ENCODE assay signal across 8 mouse cellular contexts in genomic region chr6:128799144-128799895, GRCm38 (mm10). TPM values are rescaled to one million over a fixed set of nuclear protein-coding genes. Genes with fewer than 3 reads are reported as not detected.
DNase-seq lines count a peak whose midpoint lies in the region; ATAC-seq and TF ChIP-seq lines count a peak whose summit lies in the region.
"Not testable (repeated sequence)": the region's sequence is repeated elsewhere in the genome, so short reads cannot be mapped to it uniquely, and the experiment has no call there.

No protein-coding gene starts in this region.

- peak; percentile 83 for DNase-seq in MEL (ENCODE audit: low read depth, low spot score)
- peak; percentile 94 for DNase-seq in cerebellum, adult 9-10 months
- DNase-seq in hindbrain, embryonic 10.5 days (ENCODE audit: low spot score): peak; percentile 93
- DNase-seq in layer of hippocampus, adult 9-10 months (ENCODE audit: low spot score): peak; percentile 89
- peak; percentile 57 to 72 for DNase-seq in thymus, adult 18-20 months

- WGBS in hindbrain, embryonic 10.5 days: under 1% methylated on average over 49 of the region's 49 CpGs
- WGBS in lung, embryonic 15.5 days: under 1% methylated on average over 49 of the region's 49 CpGs
- under 1% methylated on average over 49 of the region's 49 CpGs for WGBS in olfactory bulb, adult 2 months

- not testable (repeated sequence) for H3K27me3 ChIP-seq in MEL (ENCODE audit: control insufficient read depth in 1 of 2, insufficient read depth in 2 of 2, low read length in 2 of 2); hindbrain, embryonic 10.5 days (ENCODE audit: insufficient read depth, poor library complexity, severe bottlenecking); lung, embryonic 15.5 days

- not testable (repeated sequence) for H3K79me2 ChIP-seq in MEL (ENCODE audit: control insufficient read depth, insufficient read depth, low read length, poor library complexity)

- H3K36me3 ChIP-seq in MEL (ENCODE audit: control insufficient read depth in 1 of 2, insufficient read depth in 2 of 2, low read length in 2 of 2); hindbrain, embryonic 10.5 days; lung, embryonic 15.5 days: not testable (repeated sequence)

- peak overlapping the region; percentile 63 for H3K9ac ChIP-seq in MEL (ENCODE audit: control insufficient read depth, low read depth, low read length, poor library complexity, severe bottlenecking)
- H3K9ac ChIP-seq in lung, embryonic 15.5 days: peak overlapping the region; percentile 64

- TF ChIP-seq POLR2A in MEL (IDR thresholded peaks at IDR 0.05; ENCODE audit: control insufficient read depth in 1 of 2, insufficient read depth in 1 of 2, low read depth in 1 of 2, low read length in 2 of 2, poor library complexity in 1 of 2); olfactory bulb, adult 2 months (IDR thresholded peaks at IDR 0.05; ENCODE audit: insufficient read depth, low read depth, low read length): not testable (repeated sequence)

- not testable (repeated sequence) for TF ChIP-seq RAD21 in MEL (IDR thresholded peaks at IDR 0.05; ENCODE audit: low read depth, low read length)

- H3K27ac ChIP-seq in MEL (ENCODE audit: control insufficient read depth, low read depth, low read length): not testable (repeated sequence)
- peak overlapping the region; percentile 87 for H3K27ac ChIP-seq in hindbrain, embryonic 10.5 days
- peak overlapping the region; percentile 94 for H3K27ac ChIP-seq in lung, embryonic 15.5 days
- peak overlapping the region; percentile 96 for H3K27ac ChIP-seq in olfactory bulb, adult 2 months (ENCODE audit: insufficient read depth, low read depth, low read length)

- TF ChIP-seq EP300 in MEL (IDR thresholded peaks at IDR 0.05; ENCODE audit: low read depth in 1 of 2, low read length in 2 of 2): not testable (repeated sequence)

- H3K4me1 ChIP-seq in MEL (ENCODE audit: control insufficient read depth in 1 of 2, insufficient read depth in 2 of 2, low read length in 2 of 2): not testable (repeated sequence)
- H3K4me1 ChIP-seq in hindbrain, embryonic 10.5 days (replicated peaks): peaks cover 24% of the 10 kb centered on the region
- H3K4me1 ChIP-seq in lung, embryonic 15.5 days: peaks cover 14% of the 10 kb centered on the region
- peaks cover 12% of the 10 kb centered on the region for H3K4me1 ChIP-seq in olfactory bulb, adult 2 months (ENCODE audit: control insufficient read depth, insufficient read depth, low read length)

- ATAC-seq in frontal cortex, adult (ENCODE audit: low TSS enrichment): peak; percentile 55
- ATAC-seq in lung, embryonic 15.5 days (ENCODE audit: borderline replicate concordance, extremely low read depth, low FRiP score, low TSS enrichment): peak; percentile 62

- peak overlapping the region; percentile 76 to 83 for H3K4me3 ChIP-seq in MEL (ENCODE audit: control insufficient read depth in 1 of 2, insufficient read depth in 1 of 2, low read depth in 2 of 2, low read length in 2 of 2)
- peak overlapping the region; percentile 64 for H3K4me3 ChIP-seq in hindbrain, embryonic 10.5 days
- peak overlapping the region; percentile 66 for H3K4me3 ChIP-seq in lung, embryonic 15.5 days
- peak overlapping the region; percentile 96 for H3K4me3 ChIP-seq in olfactory bulb, adult 2 months (ENCODE audit: insufficient read depth, low read depth, low read length)

- not testable (repeated sequence) for H3K9me3 ChIP-seq in MEL (replicated peaks; ENCODE audit: insufficient read depth, low read length); hindbrain, embryonic 10.5 days; lung, embryonic 15.5 days

- peak overlapping the region; percentile 65 for H3K4me2 ChIP-seq in lung, embryonic 15.5 days

- peak; percentile 24 to 40 (median 34); a peak in 5 of 6 replicates for TF ChIP-seq CTCF in MEL (IDR thresholded peaks at IDR 0.05 in 2 of 3, conservative IDR thresholded peaks at IDR 0.05 in 1 of 3; ENCODE audit: control insufficient read depth in 1 of 3, insufficient read depth in 1 of 3, low read depth in 2 of 3, low read length in 3 of 3, poor library complexity in 1 of 3, severe bottlenecking in 1 of 3)
- TF ChIP-seq CTCF in olfactory bulb, adult 2 months (IDR thresholded peaks at IDR 0.05; ENCODE audit: insufficient read depth, low read depth, low read length): peak; percentile 90

TF ChIP-seq in MEL, 35 proteins besides CTCF, POLR2A, EP300 and RAD21:
- peak; percentile 90 for TF ChIP-seq MAFK (IDR thresholded peaks at IDR 0.05; ENCODE audit: borderline replicate concordance, low read depth, low read length)
- TF ChIP-seq ZNF384 (IDR thresholded peaks at IDR 0.05; ENCODE audit: low read depth, low read length): 0 out of 2 replicates have a peak, but pooled peaks have one; percentile 27
- TF ChIP-seq TBP (IDR thresholded peaks at IDR 0.05; ENCODE audit: low read depth, low read length): peak; percentile 99
- peak; percentile 63; the same call in 1 of the 2 replicates for TF ChIP-seq JUND (IDR thresholded peaks at IDR 0.05; ENCODE audit: low read depth, low read length)
- TF ChIP-seq SMC3 (IDR thresholded peaks at IDR 0.05; ENCODE audit: low read depth, low read length): 0 out of 2 replicates have a peak, but pooled peaks have one; percentile 7
- peak; percentile 27; the same call in 1 of the 2 replicates for TF ChIP-seq ELF1 (IDR thresholded peaks at IDR 0.05; ENCODE audit: low read depth, low read length)
- 0 out of 2 replicates have a peak, but pooled peaks have one; percentile 9 for TF ChIP-seq SIN3A (IDR thresholded peaks at IDR 0.05; ENCODE audit: low read length)

RNA-seq across cellular contexts. Expression of gene Klrb1c, which starts 10.3 kb away (rescaled TPM):
- not detected in 2 replicates for total RNA-seq in MEL (2012; rRNA removed)
- not detected for polyA plus RNA-seq in MEL (2012; ENCODE audit: insufficient read depth in 1 of 2, insufficient read length in 2 of 2, low read depth in 1 of 2, low replicate concordance in 2 of 2, missing spikeins in 1 of 2)
- polyA plus RNA-seq in hindbrain, embryonic 10.5 days (2016; fragmentation: Nextera tagmentation; extraction: Ambion mirVana): not detected in 2 replicates
- 0.15 and 0.16 TPM in 2 replicates for polyA plus RNA-seq in lung, embryonic 15.5 days (2015; fragmentation: Nextera tagmentation; extraction: Ambion mirVana)
- polyA plus RNA-seq in olfactory bulb, adult 2 months (2012; ENCODE audit: insufficient read depth, insufficient read length, low replicate concordance, missing spikeins): not detected in 2 replicates

RNA-seq across cellular contexts. Expression of gene Gm44511, which starts 26.8 kb away (rescaled TPM):
- total RNA-seq in MEL (2012; rRNA removed): not detected in 2 replicates
- not detected for polyA plus RNA-seq in MEL (2012; ENCODE audit: insufficient read depth in 1 of 2, insufficient read length in 2 of 2, low read depth in 1 of 2, low replicate concordance in 2 of 2, missing spikeins in 1 of 2)
- not detected in 2 replicates for polyA plus RNA-seq in hindbrain, embryonic 10.5 days (2016; fragmentation: Nextera tagmentation; extraction: Ambion mirVana)
- not detected in 2 replicates for polyA plus RNA-seq in lung, embryonic 15.5 days (2015; fragmentation: Nextera tagmentation; extraction: Ambion mirVana)
- not detected in 2 replicates for polyA plus RNA-seq in olfactory bulb, adult 2 months (2012; ENCODE audit: insufficient read depth, insufficient read length, low replicate concordance, missing spikeins)

RNA-seq across cellular contexts. Expression of gene Klrb1b, which starts 26.8 kb away (rescaled TPM):
- total RNA-seq in MEL (2012; rRNA removed): not detected in 2 replicates
- not detected for polyA plus RNA-seq in MEL (2012; ENCODE audit: insufficient read depth in 1 of 2, insufficient read length in 2 of 2, low read depth in 1 of 2, low replicate concordance in 2 of 2, missing spikeins in 1 of 2)
- polyA plus RNA-seq in hindbrain, embryonic 10.5 days (2016; fragmentation: Nextera tagmentation; extraction: Ambion mirVana): not detected in 2 replicates
- polyA plus RNA-seq in lung, embryonic 15.5 days (2015; fragmentation: Nextera tagmentation; extraction: Ambion mirVana): 0.16 and 0.18 TPM in 2 replicates
- not detected in 2 replicates for polyA plus RNA-seq in olfactory bulb, adult 2 months (2012; ENCODE audit: insufficient read depth, insufficient read length, low replicate concordance, missing spikeins)
